Mouse (Mus musculus): ENCODE data around the gene Gm21992.

Gene Gm21992

DNA sequence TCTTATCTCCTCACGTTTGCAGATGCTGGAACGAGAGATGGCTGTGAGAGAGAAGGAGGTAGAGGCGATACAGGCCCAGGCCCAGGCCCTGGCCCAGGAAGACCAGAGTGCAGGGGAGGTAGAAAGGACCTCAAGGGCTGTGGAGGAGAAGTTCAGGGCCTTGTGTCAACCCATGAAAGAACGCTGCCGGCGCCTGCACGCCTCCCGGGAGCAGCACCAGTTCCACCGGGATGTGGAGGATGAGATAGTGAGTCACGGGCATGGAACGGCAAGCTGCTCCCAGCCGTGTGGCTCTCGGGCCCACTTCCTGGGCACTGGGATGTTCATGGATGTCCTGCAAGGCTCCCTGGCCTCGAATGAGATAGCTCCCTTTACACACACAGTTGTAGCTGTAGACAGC, 67.4 kb downstream of the Gm21992 start:
- no peak for TF ChIP-seq GATA4 (IDR thresholded peaks at IDR 0.05; ENCODE audit: insufficient replicate concordance, low read length)

DNA sequence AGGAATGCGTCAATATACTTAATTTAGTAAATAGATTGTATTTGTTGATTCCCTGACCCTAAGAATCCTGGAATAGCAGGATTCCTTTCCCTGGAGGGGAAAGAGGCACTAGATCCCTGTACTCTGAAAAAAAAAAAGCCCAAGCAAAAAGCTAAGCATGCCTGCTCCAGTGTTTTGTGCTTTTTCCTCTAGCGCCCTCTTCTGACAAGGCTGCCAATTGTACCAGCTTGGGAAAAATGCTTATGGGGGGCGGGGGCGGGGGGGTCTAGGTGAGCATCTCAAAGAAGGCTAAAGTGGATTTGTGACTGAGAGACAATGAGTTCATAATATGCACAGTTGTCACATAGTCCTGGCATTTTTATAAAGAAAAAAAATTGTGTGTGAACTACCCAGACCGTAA, 67.9 kb downstream of the Gm21992 start:
- no peak for TF ChIP-seq GATA4 (IDR thresholded peaks at IDR 0.05; ENCODE audit: insufficient replicate concordance, low read length)

DNA sequence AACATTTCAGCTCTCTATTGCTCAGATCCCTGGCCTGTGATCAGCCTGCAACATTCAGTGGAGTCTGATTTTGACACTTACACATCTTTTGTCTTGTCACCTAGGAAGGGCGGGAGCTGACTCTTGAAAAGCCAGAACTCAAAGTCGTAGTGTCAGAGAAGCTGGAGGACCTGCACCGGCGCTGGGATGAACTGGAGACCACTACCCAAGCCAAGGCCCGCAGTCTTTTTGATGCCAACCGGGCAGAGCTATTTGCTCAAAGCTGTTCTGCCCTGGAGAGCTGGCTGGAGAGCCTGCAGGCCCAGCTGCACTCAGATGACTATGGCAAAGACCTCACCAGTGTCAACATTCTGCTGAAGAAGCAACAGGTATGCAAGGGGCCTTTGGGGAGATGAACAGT, 69.2 kb downstream of the Gm21992 start:
- TF ChIP-seq GATA4 (IDR thresholded peaks at IDR 0.05; ENCODE audit: insufficient replicate concordance, low read length) = no peak

DNA sequence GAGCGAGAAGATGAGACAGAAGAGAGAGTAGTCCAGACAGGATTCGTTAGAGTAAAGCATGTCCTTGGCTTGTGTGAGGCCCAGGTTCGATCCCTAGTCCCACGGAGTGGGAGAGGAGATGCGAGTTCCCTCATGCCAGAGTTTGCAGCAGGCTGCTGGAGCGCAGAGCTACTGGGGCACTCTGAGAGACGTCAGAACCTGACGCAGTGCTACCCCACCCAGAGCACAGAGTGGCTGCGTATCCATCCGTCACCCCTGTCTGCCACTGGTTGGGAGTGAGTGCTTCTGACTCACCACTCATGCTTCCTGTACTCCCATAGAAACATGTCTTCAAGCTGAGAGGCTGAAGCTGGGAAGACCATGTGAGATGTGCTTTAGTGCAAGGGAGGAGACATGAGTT, 69.9 kb downstream of the Gm21992 start:
- TF ChIP-seq GATA4 (IDR thresholded peaks at IDR 0.05; ENCODE audit: insufficient replicate concordance, low read length) = no peak

DNA sequence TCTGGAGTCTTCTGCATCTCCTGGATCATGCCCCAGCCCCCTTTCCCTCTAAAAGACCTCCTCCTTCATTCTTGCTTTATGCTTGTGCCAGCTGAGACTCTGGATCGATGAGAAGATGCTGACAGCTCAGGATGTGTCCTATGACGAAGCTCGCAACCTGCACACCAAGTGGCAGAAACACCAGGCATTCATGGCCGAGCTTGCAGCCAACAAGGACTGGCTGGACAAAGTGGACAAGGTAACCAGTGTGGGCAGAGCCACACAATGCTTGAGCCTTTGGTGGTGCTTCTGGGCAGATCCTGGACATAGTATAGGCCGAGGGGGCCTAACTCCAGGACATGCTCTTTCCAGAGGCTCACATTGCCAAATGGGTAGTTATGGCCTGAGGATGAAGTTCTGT, 71.7 kb downstream of the Gm21992 start:
- no peak for TF ChIP-seq GATA4 (IDR thresholded peaks at IDR 0.05; ENCODE audit: insufficient replicate concordance, low read length)

DNA sequence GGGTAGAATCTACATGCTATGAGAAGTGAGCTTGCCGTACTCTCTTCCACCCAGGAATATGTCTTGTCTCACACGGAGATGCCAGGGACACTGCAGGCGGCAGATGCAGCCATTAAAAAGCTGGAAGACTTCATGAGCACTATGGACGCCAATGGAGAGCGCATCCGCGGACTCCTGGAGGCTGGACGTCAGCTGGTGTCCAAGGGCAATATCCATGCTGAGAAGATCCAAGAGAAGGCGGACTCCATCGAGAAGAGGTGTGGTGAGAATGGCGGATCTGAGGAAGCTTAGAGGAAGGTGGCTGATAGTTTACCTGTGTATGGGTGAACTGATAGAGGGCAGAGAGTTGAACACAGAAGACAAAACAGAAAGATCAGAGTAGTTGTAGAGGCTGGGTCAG, 72.4 kb downstream of the Gm21992 start:
- no peak for TF ChIP-seq GATA4 (IDR thresholded peaks at IDR 0.05; ENCODE audit: insufficient replicate concordance, low read length)

DNA sequence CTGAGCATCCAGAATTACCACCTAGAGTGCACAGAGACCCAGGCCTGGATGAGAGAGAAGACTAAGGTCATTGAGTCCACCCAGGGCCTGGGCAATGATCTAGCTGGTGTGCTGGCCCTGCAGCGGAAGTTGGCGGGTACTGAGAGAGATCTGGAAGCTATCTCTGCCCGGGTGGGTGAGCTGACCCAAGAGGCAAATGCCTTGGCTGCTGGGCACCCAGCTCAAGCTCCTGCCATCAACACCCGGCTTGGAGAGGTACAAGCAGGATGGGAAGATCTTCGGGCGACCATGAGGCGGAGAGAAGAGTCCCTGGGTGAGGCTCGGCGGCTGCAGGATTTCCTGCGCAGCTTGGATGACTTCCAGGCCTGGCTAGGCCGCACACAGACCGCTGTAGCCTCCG, 73.5 kb downstream of the Gm21992 start:
- TF ChIP-seq GATA4 (IDR thresholded peaks at IDR 0.05; ENCODE audit: insufficient replicate concordance, low read length) = no peak

DNA sequence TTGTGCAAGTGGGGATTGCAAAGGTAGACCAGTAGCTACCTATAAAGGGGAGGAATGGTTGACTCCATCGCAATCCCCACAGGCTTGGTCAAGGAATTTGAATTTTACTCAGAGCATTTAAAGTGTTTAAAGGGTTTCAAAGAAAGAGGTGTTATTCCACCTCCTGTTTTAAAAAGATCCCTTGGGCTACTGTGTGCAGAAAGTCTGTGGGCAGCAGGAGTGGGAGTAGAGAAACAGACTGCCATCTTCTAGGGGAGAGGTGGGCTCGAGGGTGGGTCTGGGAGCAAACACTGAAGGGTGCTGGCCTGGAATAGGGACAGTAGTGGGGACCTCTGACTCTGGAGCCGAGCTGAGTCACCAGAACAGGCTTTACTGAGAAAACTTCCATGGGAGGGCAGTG, 78.4 kb downstream of the Gm21992 start:
- no peak for TF ChIP-seq GATA4 (IDR thresholded peaks at IDR 0.05; ENCODE audit: insufficient replicate concordance, low read length)

DNA sequence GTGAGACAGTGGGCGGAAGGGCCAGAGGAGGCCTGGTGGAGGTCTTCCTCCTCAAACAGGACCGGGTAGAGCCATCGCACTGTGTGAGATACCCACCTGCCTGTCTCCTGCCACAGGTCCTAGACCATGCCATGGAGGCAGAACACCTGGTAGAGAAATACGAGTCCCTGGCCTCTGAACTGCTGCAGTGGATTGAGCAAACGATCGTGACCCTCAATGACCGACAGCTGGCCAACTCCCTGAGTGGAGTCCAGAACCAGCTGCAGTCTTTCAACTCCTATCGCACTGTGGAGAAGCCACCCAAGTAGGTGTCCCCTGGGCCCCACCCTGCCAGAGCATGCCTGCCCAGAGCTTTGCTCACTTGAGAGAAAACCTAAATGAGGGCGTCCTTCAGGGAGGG, 82.2 kb downstream of the Gm21992 start:
- no peak for TF ChIP-seq GATA4 (IDR thresholded peaks at IDR 0.05; ENCODE audit: insufficient replicate concordance, low read length)

DNA sequence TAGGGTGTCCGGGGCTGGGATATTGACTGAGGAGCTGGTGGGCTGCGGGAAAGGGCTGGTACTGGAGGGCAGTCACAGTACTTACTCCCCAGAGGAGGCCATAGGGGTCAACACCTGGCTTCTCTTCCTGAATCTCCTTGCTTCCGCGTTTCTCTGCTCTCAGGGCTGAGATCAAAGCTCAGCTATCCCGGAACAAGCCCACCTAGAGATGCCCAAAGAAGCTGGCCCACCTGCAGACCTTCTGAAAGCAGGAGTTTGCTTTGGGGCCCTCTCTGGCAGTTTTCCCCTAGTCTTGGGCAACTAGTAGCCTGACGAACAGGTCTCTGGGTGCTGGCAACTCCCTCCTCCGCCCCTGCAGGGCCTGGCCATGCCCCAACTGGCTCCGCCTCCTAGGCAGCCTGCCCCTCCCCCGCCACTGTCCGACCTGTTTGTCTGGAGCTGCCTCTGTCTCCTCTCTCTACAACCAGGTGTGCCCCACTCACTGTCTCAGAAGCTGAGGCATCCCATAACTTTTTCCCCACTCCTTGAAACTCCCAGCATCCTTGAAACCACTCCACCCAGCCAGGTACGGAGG, 90.7 kb downstream of the Gm21992 start:
- no peak for TF ChIP-seq GATA4 (IDR thresholded peaks at IDR 0.05; ENCODE audit: insufficient replicate concordance, low read length)

DNA sequence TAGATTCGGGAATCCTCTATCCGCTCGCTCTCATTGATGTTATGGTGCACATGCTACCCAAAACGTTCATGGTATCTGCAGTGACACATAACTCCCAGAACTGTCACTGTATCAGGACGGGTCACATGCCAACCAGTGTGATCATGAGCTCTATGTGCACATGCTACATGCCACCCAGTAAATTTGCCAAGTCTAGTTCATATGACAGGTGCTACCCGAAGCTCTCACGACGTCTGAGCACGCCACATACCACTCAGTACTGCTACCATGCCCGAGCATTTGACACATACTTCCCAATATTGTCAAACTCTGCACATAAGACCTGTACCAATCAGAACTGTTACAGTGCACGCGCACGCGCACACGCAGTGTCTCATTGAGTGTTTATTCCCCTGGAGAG, 91.3 kb downstream of the Gm21992 start:
- no peak for TF ChIP-seq GATA4 (IDR thresholded peaks at IDR 0.05; ENCODE audit: insufficient replicate concordance, low read length)

DNA sequence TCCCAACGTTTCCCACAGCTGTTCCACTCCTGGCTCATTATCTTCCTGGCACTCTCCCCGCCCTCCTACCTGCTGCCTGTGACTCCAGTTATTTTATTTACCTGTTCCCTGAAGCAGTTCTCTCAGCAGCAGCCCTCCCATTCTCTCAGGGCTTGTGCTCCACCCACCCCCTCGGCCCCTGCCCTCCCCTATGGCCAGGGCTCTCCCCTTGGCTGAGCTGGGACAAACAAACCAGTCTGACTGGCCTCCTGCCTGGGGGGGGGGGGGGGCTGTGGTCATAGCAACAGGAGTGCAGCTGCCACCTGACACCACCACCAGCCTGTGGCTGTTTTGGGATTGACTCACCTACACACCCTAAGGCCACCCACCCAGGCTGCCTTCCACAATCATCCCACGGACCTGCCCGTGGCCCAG, 92.1 kb downstream of the Gm21992 start:
- no peak for TF ChIP-seq GATA4 (IDR thresholded peaks at IDR 0.05; ENCODE audit: insufficient replicate concordance, low read length)

DNA sequence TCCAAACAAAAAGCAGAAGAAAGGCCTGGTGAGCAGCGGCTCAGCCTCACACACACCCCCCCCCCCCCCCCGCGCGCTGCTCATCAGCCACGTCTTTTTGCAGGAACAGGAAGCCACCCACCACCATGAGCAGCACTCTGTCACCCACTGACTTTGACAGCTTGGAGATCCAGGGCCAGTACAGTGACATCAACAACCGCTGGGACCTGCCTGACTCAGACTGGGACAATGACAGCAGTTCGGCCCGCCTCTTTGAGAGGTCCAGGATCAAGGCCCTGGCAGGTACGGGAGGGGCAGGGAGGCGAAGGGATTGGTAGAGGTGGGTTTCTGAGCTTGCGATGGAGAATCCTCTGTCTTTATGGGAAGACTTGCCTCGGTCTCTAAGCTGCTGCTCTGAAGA, 92.7 kb downstream of the Gm21992 start:
- no peak for TF ChIP-seq GATA4 (IDR thresholded peaks at IDR 0.05; ENCODE audit: insufficient replicate concordance, low read length)

DNA sequence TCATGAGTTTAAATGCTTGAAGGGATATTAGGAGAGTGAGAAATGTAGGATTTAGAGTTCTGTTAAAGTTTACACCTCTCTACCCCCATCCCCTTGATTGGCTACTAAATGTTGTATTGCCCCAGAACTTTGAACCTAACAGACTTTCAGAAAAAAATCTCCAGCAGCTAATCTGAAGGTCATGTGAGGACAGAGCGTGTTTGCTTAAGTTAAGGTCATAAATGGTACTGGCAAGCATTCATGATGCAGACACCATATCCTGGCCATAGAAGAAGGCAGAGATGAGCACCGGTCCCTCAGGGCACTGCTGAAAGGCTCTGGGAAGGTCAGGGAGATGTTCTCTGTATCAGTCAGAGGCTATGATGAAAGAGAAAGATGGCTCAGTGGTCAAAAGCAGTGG, 94.1 kb downstream of the Gm21992 start:
- no peak for TF ChIP-seq GATA4 (IDR thresholded peaks at IDR 0.05; ENCODE audit: insufficient replicate concordance, low read length)

DNA sequence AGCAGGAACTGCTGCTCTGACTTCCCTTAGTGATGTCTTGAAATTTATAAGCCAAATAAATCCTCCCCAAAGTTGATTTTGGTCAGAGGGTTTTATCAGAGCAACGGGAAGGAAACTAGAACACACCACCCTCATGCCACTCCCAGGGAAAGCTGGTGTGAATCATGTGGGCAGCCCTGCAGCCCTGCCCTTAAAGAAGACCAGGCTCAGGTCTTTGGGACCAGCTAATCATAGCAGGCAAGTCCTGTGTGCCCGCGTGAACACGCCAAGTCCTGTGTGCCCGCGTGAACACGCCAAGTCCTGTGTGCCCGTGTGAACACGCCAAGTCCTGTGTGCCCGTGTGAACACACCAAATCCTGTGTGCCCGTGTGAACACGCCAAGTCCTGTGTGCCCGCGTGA, 94.7 kb downstream of the Gm21992 start:
- no peak for TF ChIP-seq GATA4 (IDR thresholded peaks at IDR 0.05; ENCODE audit: insufficient replicate concordance, low read length)

DNA sequence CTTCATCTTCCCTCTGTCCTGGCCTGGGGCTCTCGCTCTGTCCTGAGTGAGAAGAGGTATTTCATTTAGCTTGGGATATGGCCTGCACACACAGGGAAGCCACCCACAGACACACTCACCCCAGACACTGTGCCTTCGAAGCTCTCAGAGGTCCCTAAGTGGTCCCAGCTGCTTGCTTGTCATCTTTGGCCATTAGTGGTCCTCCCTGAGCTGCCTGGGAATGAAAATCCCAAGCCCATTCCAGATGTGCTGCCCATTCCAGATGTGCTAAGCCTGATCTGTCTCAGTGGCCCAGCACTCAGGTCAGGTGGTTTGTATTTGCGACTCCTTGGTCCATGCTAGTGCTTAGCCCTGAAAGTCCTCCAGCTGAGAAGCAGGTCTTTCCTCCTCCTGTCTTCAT, 97.5 kb downstream of the Gm21992 start:
- TF ChIP-seq GATA4 (IDR thresholded peaks at IDR 0.05; ENCODE audit: insufficient replicate concordance, low read length) = no peak

DNA sequence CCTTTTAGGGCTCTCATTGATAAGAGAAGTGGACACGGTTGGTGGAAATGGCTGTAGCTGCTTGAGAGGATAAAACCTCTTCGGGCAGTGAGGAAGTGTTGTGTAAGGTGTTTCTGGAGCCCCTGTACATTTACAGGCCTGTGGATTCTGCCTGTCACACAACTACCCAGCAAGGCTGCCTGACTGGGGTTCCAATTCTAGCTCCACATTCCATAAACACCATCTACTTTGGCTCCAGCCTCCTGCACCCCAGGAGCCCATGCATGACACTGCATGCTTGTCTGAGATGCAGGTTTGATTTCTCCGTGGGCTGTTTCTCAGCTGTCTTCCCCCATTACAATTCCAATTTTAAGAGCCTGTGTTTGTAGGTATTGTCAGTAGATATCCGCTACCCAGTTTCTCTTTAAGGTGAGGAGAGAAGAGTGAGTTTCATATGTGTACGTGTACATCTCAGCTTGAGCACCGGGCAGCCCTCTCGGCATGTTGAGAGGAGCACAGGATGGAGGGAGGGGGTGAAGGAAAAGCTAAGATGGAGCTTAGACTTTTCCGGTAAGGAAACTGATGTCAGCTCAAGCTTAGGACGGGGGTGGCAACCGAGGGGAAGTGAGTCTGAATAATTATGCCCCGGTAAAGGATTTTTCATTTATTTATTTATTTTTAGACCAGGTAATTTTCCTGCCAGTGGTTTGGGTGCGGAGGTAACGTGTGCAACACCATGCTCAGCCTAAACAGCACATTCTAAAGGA, 98.5 kb downstream of the Gm21992 start:
- TF ChIP-seq GATA4 (IDR thresholded peaks at IDR 0.05; ENCODE audit: insufficient replicate concordance, low read length) = no peak
